Mouse (Mus musculus): ENCODE measurements around the gene Prss41.

GRCm38 (mm10) chr17:23820731-23821130, 23.2 kb downstream of the Prss41 start:
- TF ChIP-seq CTCF (IDR thresholded peaks at IDR 0.05; ENCODE audit: extremely low read depth, insufficient read length, insufficient replicate concordance, low read depth, low read length) (no peak), POLR2A (IDR thresholded peaks at IDR 0.05; ENCODE audit: low read depth, low read length) (no peak)

All from small intestine, adult 2 months (tissue).